Mouse (Mus musculus) brain, embryonic 14.5 days (tissue): ENCODE measurements at regions not wholly inside any gene's neighbourhood (a gene's known extent, or its start where the extent isn't known, plus 50 kb on each side); places are given as distances from the start of the nearest gene placed in this dataset.

Experiments used
- CTCF ChIP-seq: fragments of 200-500 bp; IDR thresholded peaks from 2 replicates; pipeline ENCODE4 v1.5.1; 2012; ENCODE audit warnings: inconsistent platforms, mild to moderate bottlenecking, moderate library complexity, borderline replicate concordance; ENCODE audit not compliant: insufficient read depth, insufficient read length; ENCODE audit errors: extremely low read depth
- POLR2A ChIP-seq: fragments of 200-500 bp; IDR thresholded peaks from 2 replicates; pipeline ENCODE4 v1.6.1; 2012; ENCODE audit warnings: mild to moderate bottlenecking, inconsistent platforms, borderline replicate concordance; ENCODE audit not compliant: poor library complexity, insufficient read depth, insufficient read length, severe bottlenecking; ENCODE audit errors: extremely low read depth

- TF ChIP-seq POLR2A (no peak), CTCF (no peak)
Measured at GRCm38 (mm10) chr9:31659026-31659425, 194.8 kb upstream of the Tmem45b start.
